Mouse (Mus musculus): ENCODE data around the gene Zfp941. TPM values are rescaled to one million over a fixed set of nuclear protein-coding genes. Genes with fewer than 3 reads are reported as not detected.

Gene Zfp941
- polyA plus RNA-seq (2016; fragmentation: Nextera tagmentation; extraction: Ambion mirVana) = 3.7 and 4.2 TPM in 2 replicates

DNA sequence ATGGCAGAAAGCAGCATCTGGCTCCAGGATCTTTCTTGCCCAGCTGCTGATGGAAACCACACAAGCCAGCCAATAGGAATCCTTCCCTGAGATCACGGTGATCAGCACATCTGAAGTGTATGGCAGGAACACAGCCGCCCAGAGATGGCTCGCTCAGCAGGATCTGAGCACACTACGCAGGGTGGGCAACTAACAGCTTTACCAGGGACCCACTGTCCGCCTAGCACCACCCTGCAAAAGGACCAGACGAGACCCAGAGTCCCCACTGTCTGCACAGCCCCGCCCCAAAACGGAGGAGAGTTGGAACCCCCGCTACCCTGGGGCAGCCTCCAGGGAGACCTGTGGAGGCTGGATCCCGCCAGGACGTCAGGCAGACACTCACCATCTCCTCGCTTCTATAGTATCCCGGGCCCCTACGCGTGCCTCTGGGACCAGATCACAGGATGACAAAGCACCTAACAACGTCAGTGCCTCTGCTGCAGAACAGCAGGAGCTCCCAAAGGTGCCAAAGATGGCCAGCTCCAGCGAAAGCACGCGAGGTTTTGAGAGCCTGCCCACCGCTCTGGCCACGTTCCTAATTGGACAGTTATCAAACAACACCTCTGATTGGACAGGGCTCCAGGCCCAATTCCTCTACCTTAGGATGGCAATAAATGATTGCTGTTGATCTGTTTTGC is at the start of gene Zfp941:
TSS of gene Zfp941 (minus strand) at position 526 of the 677 bp plus-strand sequence.
- peak; percentile 84 for ATAC-seq (ENCODE audit: insufficient number of reproducible peaks, insufficient read depth, low FRiP score, low TSS enrichment)
- Histone ChIP-seq H3K36me3 (no peaks in the 10 kb centered on the region), H3K9ac (peak within 1 kb of the TSS; percentile 59), H3K4me3 (peak within 1 kb of the TSS; percentile 55), H3K27me3 (no peaks in the 10 kb centered on the region), H3K9me3 (no peaks in the 10 kb centered on the region), H3K4me1 (peaks cover 3% of the 10 kb centered on the region; the same call in 1 of the 2 replicates), H3K4me2 (replicated peaks) (peak within 1 kb of the TSS; percentile 79), H3K27ac (no peak within 1 kb of the TSS)
- 3% methylated on average over 21 of the region's 21 CpGs for WGBS

DNA sequence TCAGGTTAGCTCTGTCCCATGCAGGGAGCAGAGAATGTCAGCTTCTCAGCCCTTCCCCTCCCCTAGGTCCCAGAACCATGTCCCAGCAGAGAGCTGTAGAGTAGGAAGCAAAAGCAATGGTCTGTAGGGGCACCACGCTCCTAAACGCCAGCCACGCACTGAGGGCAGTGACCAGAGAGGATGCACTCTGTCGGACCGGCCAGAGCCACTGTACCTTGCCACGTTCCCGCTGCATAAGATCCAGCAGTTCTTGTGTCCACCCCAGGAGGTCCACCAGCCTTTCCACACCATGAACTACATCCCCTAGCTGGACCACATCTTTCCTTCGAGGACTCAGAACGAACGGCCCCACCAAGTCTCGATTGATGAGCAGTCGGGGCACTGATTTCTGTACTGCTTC is 42.8 kb upstream of the Zfp941 start:
- H3K4me3 ChIP-seq = no peak overlapping the region
- no peaks in the 10 kb centered on the region for H3K27me3 ChIP-seq
- 90% methylated on average over 12 of the region's 12 CpGs for WGBS
- H3K9ac ChIP-seq = no peak overlapping the region
- H3K36me3 ChIP-seq = peaks cover 64% of the 10 kb centered on the region
- no peaks in the 10 kb centered on the region for H3K4me1 ChIP-seq
- ATAC-seq (ENCODE audit: insufficient number of reproducible peaks, insufficient read depth, low FRiP score, low TSS enrichment) = no peak
- H3K9me3 ChIP-seq = no peaks in the 10 kb centered on the region
- H3K4me2 ChIP-seq (replicated peaks) = no peak overlapping the region
- no peak overlapping the region for H3K27ac ChIP-seq

DNA sequence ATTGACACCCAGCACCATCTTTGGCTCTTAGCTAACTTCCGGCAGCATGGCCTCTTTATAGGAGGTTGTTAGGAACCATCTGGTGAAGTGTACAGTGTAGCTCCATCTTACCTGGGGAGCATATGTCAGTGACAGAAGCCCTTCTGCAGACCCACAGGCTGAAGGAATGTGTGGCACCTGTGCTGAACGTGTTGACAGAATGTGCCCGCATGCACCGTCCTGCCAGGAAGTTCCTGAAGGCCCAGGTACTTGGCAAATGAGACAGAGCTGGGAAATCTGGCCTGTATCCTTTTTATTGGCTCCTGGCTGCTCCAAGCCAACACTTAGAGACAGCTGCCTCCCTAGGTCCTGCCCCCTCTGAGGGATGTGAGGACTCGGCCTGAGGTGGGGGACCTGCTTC is 38.8 kb upstream of the Zfp941 start:
- Histone ChIP-seq H3K9ac (no peak overlapping the region), H3K27me3 (no peaks in the 10 kb centered on the region)
- WGBS = 94% methylated on average over 5 of the region's 5 CpGs

DNA sequence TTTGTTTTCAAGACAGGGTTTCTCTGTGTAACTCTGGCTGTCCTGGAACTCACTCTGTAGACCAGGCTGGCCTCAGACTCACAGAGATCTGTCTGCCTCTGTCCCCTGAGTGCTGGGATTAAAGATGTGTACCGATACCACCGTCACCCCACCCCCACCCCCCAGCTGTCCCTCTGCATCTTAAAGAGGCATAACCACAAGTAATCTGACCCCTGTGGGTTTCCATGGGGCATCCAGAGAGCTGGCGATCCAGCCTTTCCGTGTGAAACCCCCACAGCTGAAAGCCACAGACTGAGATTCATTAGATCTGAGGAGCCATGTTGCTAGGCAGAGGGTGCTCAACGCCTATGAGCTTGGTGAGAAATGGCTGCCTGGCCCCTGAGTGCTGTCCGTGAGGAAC is 38.0 kb upstream of the Zfp941 start:
- Histone ChIP-seq H3K36me3 (peaks cover 58% of the 10 kb centered on the region), H3K9me3 (no peaks in the 10 kb centered on the region), H3K9ac (0 out of 2 replicates have a peak overlapping the region, but pooled peaks have one; percentile 27), H3K27ac (no peak overlapping the region), H3K4me2 (replicated peaks) (no peak overlapping the region), H3K27me3 (no peaks in the 10 kb centered on the region), H3K4me1 (peaks cover 18% of the 10 kb centered on the region), H3K4me3 (no peak overlapping the region)
- 65% methylated on average over 6 of the region's 6 CpGs for WGBS
- no peak for ATAC-seq (ENCODE audit: insufficient number of reproducible peaks, insufficient read depth, low FRiP score, low TSS enrichment)

More for the DNA sequence above, 38.8 kb upstream of the Zfp941 start:
- Histone ChIP-seq H3K27ac (no peak overlapping the region), H3K4me3 (no peak overlapping the region), H3K36me3 (peaks cover 61% of the 10 kb centered on the region), H3K4me1 (peaks cover 13% of the 10 kb centered on the region), H3K4me2 (replicated peaks) (no peak overlapping the region), H3K9me3 (no peaks in the 10 kb centered on the region)
- ATAC-seq (ENCODE audit: insufficient number of reproducible peaks, insufficient read depth, low FRiP score, low TSS enrichment) = no peak

DNA sequence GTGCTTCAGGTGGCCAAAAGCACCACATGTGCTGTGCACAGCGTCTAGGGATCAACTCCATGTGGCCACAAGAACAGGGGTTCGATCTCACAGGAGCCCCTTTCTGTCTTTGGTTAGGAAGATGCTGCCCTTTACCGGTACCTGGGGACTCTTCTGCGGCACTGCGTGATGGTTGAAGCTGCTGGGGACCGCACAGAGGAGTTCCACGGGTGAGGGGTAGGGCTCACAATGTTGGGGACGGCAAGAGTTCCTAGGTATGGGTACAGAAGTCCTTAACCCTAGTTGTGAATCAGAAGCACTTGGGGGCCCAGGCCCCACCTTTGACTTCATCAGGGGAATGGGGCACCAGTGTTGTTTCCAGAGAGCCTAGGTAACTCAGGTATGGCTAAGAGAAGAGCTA is 36.8 kb upstream of the Zfp941 start:
- Histone ChIP-seq H3K4me2 (replicated peaks) (peak overlapping the region; percentile 99), H3K27ac (no peak overlapping the region), H3K4me3 (peak overlapping the region; percentile 75; the same call in 1 of the 2 replicates), H3K9ac (peak overlapping the region; percentile 89; the same call in 1 of the 2 replicates), H3K27me3 (no peaks in the 10 kb centered on the region), H3K9me3 (no peaks in the 10 kb centered on the region), H3K4me1 (peaks cover 21% of the 10 kb centered on the region), H3K36me3 (peaks cover 57% of the 10 kb centered on the region)
- ATAC-seq (ENCODE audit: insufficient number of reproducible peaks, insufficient read depth, low FRiP score, low TSS enrichment) = no peak
- 93% methylated on average over 8 of the region's 8 CpGs for WGBS

DNA sequence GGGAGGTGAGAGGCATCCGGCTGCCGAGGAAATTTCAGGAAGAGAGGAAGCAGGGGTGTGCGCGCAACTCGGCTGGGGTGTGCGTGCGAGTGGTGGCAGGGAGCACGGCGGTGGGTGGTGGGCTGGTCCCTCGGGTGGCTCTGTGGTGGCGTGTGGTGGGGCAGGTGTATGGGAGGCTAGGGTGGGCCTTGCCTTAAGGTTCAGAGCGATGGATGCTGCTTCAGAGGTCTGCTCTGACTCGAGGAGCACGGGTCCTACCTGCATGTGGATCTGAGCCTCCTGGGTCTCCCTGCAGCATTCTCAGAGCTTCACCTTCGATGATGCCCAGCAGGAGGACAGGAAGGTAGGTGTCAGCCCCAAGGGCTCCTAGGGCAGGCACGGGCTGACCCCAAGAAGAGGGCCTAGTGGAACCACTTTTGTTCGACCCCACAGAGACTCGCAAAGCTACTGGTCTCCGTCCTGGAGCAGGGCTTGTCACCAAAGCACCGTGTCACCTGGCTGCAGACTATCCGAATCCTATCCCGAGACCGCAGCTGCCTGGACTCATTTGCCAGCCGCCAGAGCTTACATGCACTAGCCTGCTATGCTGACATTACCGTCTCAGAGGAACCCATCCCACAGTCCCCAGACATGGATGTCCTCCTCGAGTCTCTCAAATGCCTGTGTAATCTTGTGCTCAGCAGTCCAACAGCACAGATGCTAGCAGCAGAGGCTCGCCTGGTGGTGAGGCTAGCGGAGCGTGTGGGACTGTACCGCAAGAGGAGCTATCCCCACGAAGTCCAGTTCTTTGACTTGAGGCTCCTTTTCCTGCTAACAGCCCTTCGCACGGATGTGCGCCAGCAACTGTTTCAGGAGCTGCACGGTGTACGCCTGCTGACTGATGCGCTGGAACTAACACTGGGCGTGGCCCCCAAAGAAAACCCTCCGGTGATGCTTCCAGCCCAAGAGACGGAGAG is 35.9 kb upstream of the Zfp941 start, which contains the start of gene Bet1l:
TSS of gene Bet1l (minus strand) at position 28 of the 956 bp plus-strand sequence.
- Histone ChIP-seq H3K36me3 (peaks cover 57% of the 10 kb centered on the region), H3K9me3 (no peaks in the 10 kb centered on the region), H3K27me3 (no peaks in the 10 kb centered on the region), H3K9ac (peak within 1 kb of the TSS; percentile 89), H3K4me2 (replicated peaks) (peak within 1 kb of the TSS; percentile 99), H3K27ac (peak within 1 kb of the TSS; percentile 87), H3K4me1 (peaks cover 21% of the 10 kb centered on the region), H3K4me3 (peak within 1 kb of the TSS; percentile 75)
- 38% methylated on average over 40 of the region's 40 CpGs for WGBS
- ATAC-seq (ENCODE audit: insufficient number of reproducible peaks, insufficient read depth, low FRiP score, low TSS enrichment) = peak; percentile 14

DNA sequence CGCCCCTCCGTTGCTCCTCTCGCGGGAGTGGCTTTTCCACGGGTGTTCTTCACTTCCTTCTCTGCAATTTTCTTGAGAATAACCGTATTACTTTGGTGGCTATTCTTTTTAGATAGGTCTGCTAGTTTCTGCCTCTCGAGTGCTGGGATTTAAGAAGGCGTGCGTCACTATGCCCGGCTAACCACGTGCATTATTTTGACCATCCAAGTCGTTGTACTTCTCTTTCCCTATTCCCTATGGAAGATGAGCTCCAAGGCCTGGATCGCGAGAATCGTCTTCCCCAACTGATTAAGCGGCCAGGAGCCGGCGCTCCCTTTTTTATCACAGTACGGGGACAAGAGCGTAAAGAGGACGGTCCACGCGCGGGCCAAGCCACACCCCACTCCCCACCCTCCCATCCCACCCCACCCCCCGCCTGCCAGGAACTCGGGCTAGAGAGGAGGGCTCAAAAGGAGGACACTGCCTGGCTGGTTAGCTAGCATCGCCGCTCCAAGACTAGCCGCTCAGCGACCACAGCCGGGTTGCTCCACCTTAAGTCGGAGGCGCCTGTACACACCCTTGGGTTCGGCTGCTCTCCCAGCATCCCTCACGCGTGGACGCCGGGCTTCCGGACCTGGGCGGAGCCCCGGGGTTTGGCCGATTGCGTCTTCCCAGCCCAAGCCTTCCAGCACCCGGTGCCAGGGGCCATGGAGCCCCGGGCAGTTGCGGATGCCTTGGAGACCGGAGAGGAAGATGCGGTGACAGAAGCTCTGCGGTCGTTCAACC is 35.0 kb upstream of the Zfp941 start, which contains the start of gene Ric8a:
TSS of gene Ric8a (plus strand) at position 173 of the 765 bp plus-strand sequence.
- Histone ChIP-seq H3K36me3 (peaks cover 57% of the 10 kb centered on the region), H3K4me3 (peak within 1 kb of the TSS; percentile 75), H3K27me3 (no peaks in the 10 kb centered on the region), H3K9ac (peak within 1 kb of the TSS; percentile 89), H3K9me3 (no peaks in the 10 kb centered on the region), H3K27ac (peak within 1 kb of the TSS; percentile 87), H3K4me1 (peaks cover 21% of the 10 kb centered on the region), H3K4me2 (replicated peaks) (peak within 1 kb of the TSS; percentile 99)
- peak; percentile 74 for ATAC-seq (ENCODE audit: insufficient number of reproducible peaks, insufficient read depth, low FRiP score, low TSS enrichment)
- WGBS = under 1% methylated on average over 49 of the region's 50 CpGs

DNA sequence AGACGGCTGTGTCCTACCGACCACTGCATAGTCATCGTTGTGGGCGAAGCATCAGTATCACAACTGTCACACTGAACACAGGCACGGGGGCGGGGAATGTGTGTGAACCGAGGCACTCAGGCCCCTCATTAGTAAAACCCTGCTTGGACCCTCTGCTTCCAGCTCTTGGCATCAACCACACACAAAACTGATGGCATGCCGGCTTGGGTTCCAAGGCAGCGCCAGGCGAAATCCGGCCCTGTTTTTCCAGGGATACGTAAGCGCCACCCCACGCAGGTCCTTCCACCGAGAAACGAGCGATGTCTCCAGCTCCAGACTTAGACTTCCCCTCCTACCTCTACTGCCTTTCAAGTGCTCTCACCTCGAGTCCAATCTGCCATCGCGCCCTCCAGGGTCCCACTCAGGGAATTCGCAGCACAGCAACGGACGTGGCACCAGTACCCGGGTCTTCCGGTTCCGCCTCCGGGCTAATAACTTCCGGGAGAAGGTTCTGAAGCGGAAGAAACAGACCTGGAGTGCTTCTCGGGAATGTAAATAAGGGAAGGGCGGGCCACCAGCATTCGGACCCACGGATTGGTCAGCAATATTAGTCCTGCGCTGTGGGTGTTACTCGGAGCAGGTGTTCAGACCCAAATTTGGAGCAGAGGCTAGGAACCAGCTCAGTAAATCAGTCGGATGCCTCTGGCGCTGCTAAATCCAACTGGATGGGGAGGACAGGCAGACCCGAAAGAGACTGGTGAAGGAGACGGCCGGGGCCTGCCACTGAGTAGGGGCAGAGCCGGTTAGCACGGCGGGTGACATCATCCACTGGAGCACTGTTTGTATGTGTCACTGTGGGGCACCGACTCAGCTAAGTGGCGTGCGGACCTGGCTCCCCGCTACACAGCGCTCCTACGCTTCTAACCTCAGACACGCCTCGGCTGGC is 34.1 kb upstream of the Zfp941 start, which contains the start of gene Gm45785:
TSS of gene Gm45785 (minus strand) at position 472 of the 925 bp plus-strand sequence.
- peaks cover 21% of the 10 kb centered on the region for H3K4me1 ChIP-seq

DNA sequence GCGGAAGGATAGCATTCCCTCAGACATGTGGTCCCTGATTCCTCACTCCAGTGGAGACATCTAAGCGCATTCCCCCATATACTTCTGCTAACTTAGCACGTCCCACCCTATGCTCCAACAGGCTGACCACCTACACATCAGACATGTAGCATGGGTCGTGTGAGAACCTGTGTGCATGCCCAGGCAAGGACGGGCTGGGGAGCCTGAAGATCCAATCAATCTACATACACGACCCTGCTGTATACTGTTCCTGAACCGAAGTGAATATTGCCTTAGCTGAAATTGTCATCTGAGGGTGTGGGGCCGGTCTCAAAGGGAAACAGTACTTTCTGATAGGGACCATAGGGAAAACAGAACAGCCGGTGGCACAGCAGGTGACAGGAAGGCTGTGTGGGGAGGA is 33.2 kb upstream of the Zfp941 start:
- Histone ChIP-seq H3K27me3 (no peaks in the 10 kb centered on the region), H3K36me3 (peaks cover 49% of the 10 kb centered on the region), H3K9ac (peak overlapping the region; percentile 89), H3K4me3 (peak overlapping the region; percentile 75), H3K4me1 (peaks cover 21% of the 10 kb centered on the region), H3K9me3 (no peaks in the 10 kb centered on the region), H3K27ac (no peak overlapping the region), H3K4me2 (replicated peaks) (peak overlapping the region; percentile 99)
- ATAC-seq (ENCODE audit: insufficient number of reproducible peaks, insufficient read depth, low FRiP score, low TSS enrichment) = no peak
- 79% methylated on average over 9 of the region's 9 CpGs for WGBS

More for the DNA sequence above, 34.1 kb upstream of the Zfp941 start, which contains the start of gene Gm45785:
- peak within 1 kb of the TSS; percentile 87 for H3K27ac ChIP-seq
- H3K9me3 ChIP-seq = no peaks in the 10 kb centered on the region
- ATAC-seq (ENCODE audit: insufficient number of reproducible peaks, insufficient read depth, low FRiP score, low TSS enrichment) = peak; percentile 61; the same call in 1 of the 2 replicates
- no peaks in the 10 kb centered on the region for H3K27me3 ChIP-seq
- H3K36me3 ChIP-seq = peaks cover 55% of the 10 kb centered on the region
- WGBS = 1% methylated on average over 51 of the region's 51 CpGs
- H3K9ac ChIP-seq = peak within 1 kb of the TSS; percentile 89
- H3K4me3 ChIP-seq = peak within 1 kb of the TSS; percentile 75
- peak within 1 kb of the TSS; percentile 99 for H3K4me2 ChIP-seq (replicated peaks)

DNA sequence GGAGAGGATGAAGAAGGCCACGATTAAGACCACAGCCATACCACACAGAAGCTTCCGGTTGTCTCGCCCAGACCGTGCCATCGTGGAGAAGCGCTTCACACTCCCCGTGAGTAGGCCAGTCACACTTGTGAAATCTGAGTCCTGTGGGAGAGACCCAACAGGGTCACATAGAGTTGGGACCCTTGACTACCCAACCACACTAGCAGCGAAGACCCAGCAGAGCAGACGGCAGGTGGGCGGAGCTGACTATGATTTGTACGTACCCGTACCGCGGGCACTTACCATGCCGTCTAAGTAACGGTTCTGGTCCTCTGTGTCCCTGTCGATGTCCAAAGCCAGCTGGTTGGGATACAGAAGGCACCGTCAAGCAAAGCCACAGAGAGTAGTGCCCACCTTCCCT is 32.5 kb upstream of the Zfp941 start:
- Histone ChIP-seq H3K9ac (no peak overlapping the region), H3K4me2 (replicated peaks) (no peak overlapping the region), H3K4me3 (no peak overlapping the region), H3K9me3 (no peaks in the 10 kb centered on the region), H3K27ac (no peak overlapping the region), H3K27me3 (no peaks in the 10 kb centered on the region), H3K4me1 (peaks cover 21% of the 10 kb centered on the region), H3K36me3 (peaks cover 43% of the 10 kb centered on the region)
- WGBS = 95% methylated on average over 18 of the region's 18 CpGs
- ATAC-seq (ENCODE audit: insufficient number of reproducible peaks, insufficient read depth, low FRiP score, low TSS enrichment) = no peak

All from embryonic facial prominence, embryonic 12.5 days (tissue).